Mouse (Mus musculus) testis, adult 2 months (tissue): ENCODE data around the gene Cbwd1.

Experiments
- CTCF ChIP-seq: fragments of 200-500 bp; IDR thresholded peaks from 2 replicates; pipeline ENCODE4 v1.5.1; 2012; ENCODE audit warnings: low read depth, mild to moderate bottlenecking, inconsistent platforms, low read length, moderate library complexity; ENCODE audit not compliant: control insufficient read depth, insufficient read depth, insufficient replicate concordance
- POLR2A ChIP-seq: fragments of 200-500 bp; IDR thresholded peaks from 2 replicates; pipeline ENCODE4 v1.6.1; 2012; ENCODE audit warnings: low read depth, mild to moderate bottlenecking, inconsistent platforms, low read length, moderate library complexity; ENCODE audit not compliant: control insufficient read depth

- TF ChIP-seq CTCF (no peak), POLR2A (no peak)
Measured at GRCm38 (mm10) chr19:24993526-24993925, 32.1 kb upstream of the Cbwd1 start.
